Mouse (Mus musculus) hindbrain, embryonic 11.5 days (tissue): ENCODE measurements around the gene Col9a1. TPM values are rescaled to one million over a fixed set of nuclear protein-coding genes. Genes with fewer than 3 reads are reported as not detected.

Source experiments
- ATAC-seq: fragments of 200-750 bp; cut with Nextera tagmentation; 2 replicates; pipeline ENCODE4 v1.8.0; 2017; ENCODE audit warnings: mild to moderate bottlenecking, moderate TSS enrichment, moderate library complexity; ENCODE audit not compliant: low FRiP score
- DNase-seq: peaks from one replicate; pipeline ENCODE4 v3.0.0-alpha.2; 2015; ENCODE audit warnings: low spot score
- H3K27ac ChIP-seq: fragments of 300-500 bp; sonication (generic); 2 replicates; pipeline ENCODE4 v1.5.1; 2014; ENCODE audit warnings: mild to moderate bottlenecking, low read depth, low read length
- H3K27me3 ChIP-seq: fragments of 300-500 bp; sonication (generic); 2 replicates; pipeline ENCODE4 v1.6.1; 2014; ENCODE audit warnings: mild to moderate bottlenecking, low read length, moderate library complexity, mixed read lengths; ENCODE audit not compliant: control insufficient read depth, insufficient read depth
- H3K36me3 ChIP-seq: fragments of 300-500 bp; sonication (generic); 2 replicates; pipeline ENCODE4 v1.6.1; 2014; ENCODE audit warnings: mild to moderate bottlenecking, low read length, moderate library complexity, mixed read lengths; ENCODE audit not compliant: control insufficient read depth, insufficient read depth
- H3K4me1 ChIP-seq: fragments of 300-500 bp; sonication (generic); replicated peaks from 2 replicates; pipeline ENCODE4 v1.6.1; 2014; ENCODE audit warnings: low read length, mixed read lengths; ENCODE audit not compliant: control insufficient read depth, insufficient read depth
- H3K4me2 ChIP-seq: fragments of 300-500 bp; sonication (generic); replicated peaks from 2 replicates; pipeline ENCODE4 v1.6.1; 2014; ENCODE audit warnings: mild to moderate bottlenecking, low read depth, low read length
- H3K4me3 ChIP-seq: fragments of 300-500 bp; sonication (generic); 2 replicates; pipeline ENCODE4 v1.5.1; 2014; ENCODE audit warnings: low read depth, low read length
- H3K9ac ChIP-seq: fragments of 300-500 bp; sonication (generic); 2 replicates; pipeline ENCODE4 v1.6.1; 2014; ENCODE audit warnings: low read depth, low read length
- H3K9me3 ChIP-seq: fragments of 300-500 bp; sonication (generic); 2 replicates; pipeline ENCODE4 v1.6.1; 2016; ENCODE audit warnings: low read length; ENCODE audit not compliant: control insufficient read depth
- WGBS: fragments of 180-500 bp; shearing (Covaris S2); extraction: QIAGEN DNeasy Blood & Tissue Kit; methylation state at CpG from one replicate; pipeline ENCODE4 v1.1.7; 2014; 5-methylcytosine and 5-hydroxymethylcytosine counted together
- polyA plus RNA-seq: library from polyadenylated mRNA; unstranded; fragments of >200 nt; fragmentation: Nextera tagmentation; extraction: Ambion mirVana; gene quantifications from 2 replicates; pipeline ENCODE4 v1.2.1, GENCODE M21; 2014

The Col9a1 gene
- polyA plus RNA-seq, 1 experiment from 2014 or later: 26.8 TPM

DNA sequence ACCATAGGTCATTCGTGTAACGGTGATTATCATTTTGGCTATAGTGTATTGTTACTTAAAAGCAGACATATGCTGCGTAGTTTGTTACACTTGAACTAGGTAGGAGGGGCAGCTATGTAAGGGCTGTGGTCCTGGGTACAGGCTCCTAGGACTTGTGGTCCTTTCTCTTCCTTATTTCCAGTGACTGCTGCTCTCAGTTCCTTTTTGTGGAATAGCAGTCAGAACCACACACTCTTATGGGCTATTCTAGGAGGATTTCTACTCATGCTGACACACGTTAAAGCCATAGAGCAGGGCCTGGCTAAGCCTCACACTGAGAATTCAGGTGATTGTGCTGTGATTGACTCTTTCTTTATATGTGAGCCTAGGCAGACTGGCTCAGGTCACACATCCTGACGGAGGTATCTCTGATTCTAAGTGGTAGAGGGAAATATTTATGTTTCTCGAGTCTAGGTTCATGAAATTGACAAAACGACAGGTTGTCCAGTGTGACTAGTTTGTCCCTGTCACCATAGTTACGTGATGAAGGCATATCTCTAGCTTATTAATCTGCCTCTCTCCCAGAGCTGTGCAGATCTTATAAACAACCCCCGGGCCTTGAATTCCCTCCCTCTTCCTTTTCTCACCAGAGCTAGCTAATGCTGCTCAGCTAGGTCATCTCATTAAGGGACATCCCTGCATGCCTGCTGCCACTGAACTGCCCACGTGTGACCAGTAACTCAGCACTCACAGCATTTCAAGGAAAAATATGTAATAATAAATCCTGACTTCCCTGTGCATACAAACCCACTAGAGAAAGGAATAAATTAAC lies 71.1 kb downstream of the Col9a1 start:
- H3K27me3 ChIP-seq: no peaks in the 10 kb centered on the region
- H3K4me1 ChIP-seq: no peaks in the 10 kb centered on the region
- no peak overlapping the region for H3K4me2 ChIP-seq
- WGBS: 78% methylated on average over 10 of the region's 10 CpGs
- H3K36me3 ChIP-seq: no peaks in the 10 kb centered on the region
- H3K9me3 ChIP-seq: no peaks in the 10 kb centered on the region
- H3K27ac ChIP-seq: no peak overlapping the region
- DNase-seq (no peak), ATAC-seq (peak; percentile 62)
- no peak overlapping the region for H3K4me3 ChIP-seq
- H3K9ac ChIP-seq: no peak overlapping the region

DNA sequence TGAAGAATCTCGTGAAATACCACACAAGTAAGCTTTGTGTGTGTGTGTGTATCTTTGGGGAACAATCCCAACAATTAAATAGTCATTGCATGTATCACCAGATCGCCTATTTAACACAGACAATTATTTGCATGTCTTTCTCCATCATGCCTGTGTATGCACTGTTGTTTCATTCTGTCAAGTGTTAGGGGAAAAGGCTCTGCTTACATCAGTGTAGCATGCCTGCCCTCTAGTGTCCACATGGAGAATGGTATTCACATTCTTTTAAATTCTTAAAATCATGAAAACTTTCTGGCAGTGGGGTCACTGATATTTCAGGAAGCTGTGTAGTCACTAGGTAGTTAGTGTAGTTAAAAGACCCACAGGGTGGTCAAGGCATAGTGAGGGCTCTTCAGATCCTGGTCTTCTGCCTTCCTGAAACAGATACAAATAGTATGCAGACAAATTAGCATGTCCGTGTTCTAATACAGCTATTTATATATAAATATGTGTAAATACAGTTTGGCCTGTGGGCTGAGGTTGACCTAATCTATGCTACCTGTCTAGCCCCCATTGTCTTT lies 71.8 kb downstream of the Col9a1 start:
- Histone ChIP-seq H3K9me3 (no peaks in the 10 kb centered on the region), H3K27ac (no peak overlapping the region), H3K4me1 (no peaks in the 10 kb centered on the region), H3K27me3 (no peaks in the 10 kb centered on the region), H3K36me3 (no peaks in the 10 kb centered on the region), H3K4me3 (no peak overlapping the region), H3K4me2 (no peak overlapping the region), H3K9ac (no peak overlapping the region)
- DNase-seq (peak; percentile 50), ATAC-seq (peak; percentile 76)
- WGBS: 56% methylated on average over 3 of the region's 3 CpGs

- ATAC-seq (no peak), DNase-seq (no peak)
- no peak overlapping the region for H3K4me2 ChIP-seq
- no peaks in the 10 kb centered on the region for H3K36me3 ChIP-seq
- H3K4me3 ChIP-seq: no peak overlapping the region
- no peak overlapping the region for H3K9ac ChIP-seq
- no peaks in the 10 kb centered on the region for H3K9me3 ChIP-seq
- no peaks in the 10 kb centered on the region for H3K27me3 ChIP-seq
- H3K4me1 ChIP-seq: no peaks in the 10 kb centered on the region
- H3K27ac ChIP-seq: no peak overlapping the region
- 83% methylated on average over 5 of the region's 5 CpGs for WGBS
Measured at GRCm38 (mm10) chr1:24257961-24258360, 80.6 kb downstream of the Col9a1 start.

GRCm38 (mm10) chr1:24259419-24259818 lies 82.0 kb downstream of the Col9a1 start:
- Histone ChIP-seq H3K36me3 (no peaks in the 10 kb centered on the region), H3K9ac (no peak overlapping the region), H3K27me3 (no peaks in the 10 kb centered on the region), H3K4me2 (no peak overlapping the region), H3K9me3 (no peaks in the 10 kb centered on the region), H3K4me3 (no peak overlapping the region), H3K4me1 (no peaks in the 10 kb centered on the region), H3K27ac (no peak overlapping the region)
- 86% methylated on average over 6 of the region's 6 CpGs for WGBS
- no peak for DNase-seq
- no peak for ATAC-seq

DNA sequence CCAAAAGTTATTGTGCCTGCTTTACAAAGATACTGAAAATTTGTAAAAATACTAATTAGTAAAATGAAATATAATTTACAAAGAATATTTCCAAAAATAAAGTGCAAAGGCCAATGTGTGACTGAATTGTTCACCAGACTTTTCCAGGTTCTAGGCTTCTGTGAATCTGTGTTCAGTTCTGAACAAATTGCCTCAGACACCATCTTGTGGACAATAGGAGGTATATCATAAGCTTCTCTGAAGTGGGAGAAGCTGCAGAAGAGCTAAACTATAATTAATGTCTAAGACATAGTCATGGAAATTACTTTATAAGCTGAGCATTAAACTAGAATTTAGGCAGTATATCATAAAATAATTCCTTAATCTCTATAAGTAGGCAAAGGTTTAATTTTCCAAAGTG lies 83.8 kb downstream of the Col9a1 start:
- DNase-seq: no peak
- no peak overlapping the region for H3K27ac ChIP-seq
- no peak overlapping the region for H3K9ac ChIP-seq
- no peak overlapping the region for H3K4me3 ChIP-seq
- H3K9me3 ChIP-seq: no peaks in the 10 kb centered on the region
- H3K4me2 ChIP-seq: no peak overlapping the region
- ATAC-seq: no peak
- H3K27me3 ChIP-seq: no peaks in the 10 kb centered on the region
- no peaks in the 10 kb centered on the region for H3K36me3 ChIP-seq
- H3K4me1 ChIP-seq: no peaks in the 10 kb centered on the region

GRCm38 (mm10) chr1:24267022-24267421 lies 89.6 kb downstream of the Col9a1 start:
- Histone ChIP-seq H3K4me2 (no peak overlapping the region), H3K36me3 (no peaks in the 10 kb centered on the region), H3K27ac (no peak overlapping the region), H3K4me1 (no peaks in the 10 kb centered on the region), H3K27me3 (no peaks in the 10 kb centered on the region), H3K9me3 (no peaks in the 10 kb centered on the region), H3K9ac (no peak overlapping the region), H3K4me3 (no peak overlapping the region)
- DNase-seq (no peak), ATAC-seq (no peak)
- 48% methylated on average over 3 of the region's 3 CpGs for WGBS

DNA sequence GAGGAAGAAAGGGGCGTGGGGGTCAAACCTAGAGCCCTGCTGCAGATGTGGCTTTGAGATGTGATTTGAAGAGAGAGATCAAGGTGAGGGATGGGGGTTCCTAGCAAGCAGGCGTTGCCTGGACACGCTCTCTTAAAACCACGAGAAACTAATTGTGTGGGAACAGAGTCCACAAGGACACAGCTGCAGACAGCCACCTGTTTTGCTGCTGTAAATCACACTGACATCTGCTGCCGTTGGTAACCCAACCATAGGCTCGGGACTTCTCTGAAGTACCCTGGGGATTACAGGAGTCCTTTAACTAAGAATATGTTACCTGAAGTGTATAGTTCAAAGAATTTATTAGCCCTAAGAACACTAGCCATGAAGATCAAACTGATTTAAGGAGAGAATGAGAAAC lies 109.0 kb downstream of the Col9a1 start:
- WGBS: 56% methylated on average over 6 of the region's 6 CpGs
- no peak overlapping the region for H3K4me3 ChIP-seq
- no peaks in the 10 kb centered on the region for H3K9me3 ChIP-seq
- H3K4me1 ChIP-seq: no peaks in the 10 kb centered on the region
- H3K9ac ChIP-seq: no peak overlapping the region
- DNase-seq (no peak), ATAC-seq (no peak)
- H3K27me3 ChIP-seq: no peaks in the 10 kb centered on the region
- no peaks in the 10 kb centered on the region for H3K36me3 ChIP-seq
- no peak overlapping the region for H3K27ac ChIP-seq
- H3K4me2 ChIP-seq: no peak overlapping the region

DNA sequence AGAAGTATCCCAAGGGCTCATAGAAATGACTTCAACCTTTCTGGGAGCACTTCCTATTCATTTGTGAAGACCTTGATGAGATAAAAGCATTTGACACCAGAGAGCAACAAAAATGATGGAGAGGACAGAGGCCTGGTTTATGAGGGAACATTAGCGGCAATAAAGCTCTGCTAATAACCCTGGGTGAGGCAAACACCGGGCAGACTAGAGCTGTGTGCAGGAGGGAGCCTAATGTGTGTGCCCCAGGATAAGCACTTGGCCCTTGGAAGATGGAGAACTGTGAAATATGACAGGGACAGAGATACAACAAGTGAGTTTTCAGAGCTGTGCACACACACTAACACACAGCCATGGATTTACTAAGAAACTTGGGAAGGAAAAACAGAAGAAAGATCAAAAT lies 115.1 kb downstream of the Col9a1 start:
- no peaks in the 10 kb centered on the region for H3K27me3 ChIP-seq
- H3K4me2 ChIP-seq: no peak overlapping the region
- no peaks in the 10 kb centered on the region for H3K9me3 ChIP-seq
- no peak overlapping the region for H3K9ac ChIP-seq
- H3K36me3 ChIP-seq: no peaks in the 10 kb centered on the region
- H3K4me1 ChIP-seq: no peaks in the 10 kb centered on the region
- DNase-seq: no peak
- no peak overlapping the region for H3K27ac ChIP-seq
- 69% methylated on average over 2 of the region's 2 CpGs for WGBS
- no peak for ATAC-seq
- H3K4me3 ChIP-seq: no peak overlapping the region
